Mouse (Mus musculus) c-Kit-positive CD71-positive TER-119-negative erythroid progenitor cells, embryonic 14.5 days (primary cell): Measurements from ENCODE around the gene Abcb6.

ENCODE experiments used
- DNase-seq: peaks from one replicate; pipeline ENCODE4 v3.0.0-alpha.2; 2013; ENCODE audit warnings: low read depth

Abcb6 gene

DNA sequence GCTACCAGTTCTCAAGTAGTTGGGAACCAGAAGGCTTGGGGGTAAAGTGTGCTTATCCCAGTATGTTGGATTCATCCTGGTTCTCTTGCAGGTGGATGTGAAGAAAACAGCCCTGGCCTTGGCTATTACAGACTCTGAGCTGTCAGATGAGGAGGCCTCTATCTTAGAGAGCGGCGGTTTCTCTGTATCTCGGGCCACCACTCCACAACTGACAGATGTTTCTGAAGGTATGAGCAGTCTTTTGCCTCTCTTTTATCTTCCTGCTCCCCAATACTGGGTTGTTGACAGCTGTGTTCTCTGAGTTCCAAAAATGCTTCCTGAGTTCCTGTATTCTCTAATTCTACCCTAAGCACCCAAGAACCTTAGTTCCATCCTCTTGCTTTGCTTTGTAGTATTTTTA, 34.6 kb downstream of the Abcb6 start:
- no peak for DNase-seq

GRCm38 (mm10) chr1:75142301-75143261, 37.6 kb downstream of the Abcb6 start, which contains the start of the genes Cnppd1 and Retreg2:
Gene Cnppd1, minus strand, starts transcription at chr1:75142711.
Gene Retreg2, plus strand, starts transcription at chr1:75142778.
- DNase-seq, result peak; percentile 92

- DNase-seq, result peak; percentile 54
These were observed 38.6 kb downstream of the Abcb6 start for GRCm38 (mm10) chr1:75141486-75142190.

- no peak for DNase-seq
These were observed 39.5 kb downstream of the Abcb6 start for GRCm38 (mm10) chr1:75140601-75141190.

- DNase-seq, result no peak
These were observed 41.7 kb downstream of the Abcb6 start for GRCm38 (mm10) chr1:75138448-75138847.

DNA sequence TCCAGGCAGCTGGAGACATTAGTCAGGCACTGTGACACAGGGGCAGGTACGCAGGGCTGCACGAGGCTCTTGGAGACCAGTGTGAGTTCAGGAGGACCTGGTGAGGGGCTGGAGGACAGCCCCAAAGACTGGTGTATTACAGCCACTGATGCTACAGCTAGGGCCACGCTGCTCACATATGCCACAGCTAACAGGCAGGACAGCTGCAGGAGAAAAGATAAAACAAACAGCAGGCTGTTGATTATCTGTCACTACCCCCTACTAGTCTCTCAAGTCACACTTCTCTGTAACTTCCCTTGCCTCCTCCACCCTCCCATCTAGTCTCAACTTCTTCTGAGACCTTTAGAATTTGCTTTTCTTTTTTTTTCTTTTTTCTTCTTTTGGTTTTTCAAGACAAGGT, 43.5 kb downstream of the Abcb6 start:
- DNase-seq, result peak; percentile 65

- DNase-seq, result no peak
These were observed 43.9 kb downstream of the Abcb6 start for GRCm38 (mm10) chr1:75136293-75136692.

- DNase-seq, result no peak
These were observed 46.6 kb downstream of the Abcb6 start, which contains the start of gene Slc23a3 for GRCm38 (mm10) chr1:75133421-75134207. Gene Slc23a3, minus strand, starts transcription at chr1:75133890.

GRCm38 (mm10) chr1:75128641-75129040, 51.6 kb downstream of the Abcb6 start:
- DNase-seq, result no peak

DNA sequence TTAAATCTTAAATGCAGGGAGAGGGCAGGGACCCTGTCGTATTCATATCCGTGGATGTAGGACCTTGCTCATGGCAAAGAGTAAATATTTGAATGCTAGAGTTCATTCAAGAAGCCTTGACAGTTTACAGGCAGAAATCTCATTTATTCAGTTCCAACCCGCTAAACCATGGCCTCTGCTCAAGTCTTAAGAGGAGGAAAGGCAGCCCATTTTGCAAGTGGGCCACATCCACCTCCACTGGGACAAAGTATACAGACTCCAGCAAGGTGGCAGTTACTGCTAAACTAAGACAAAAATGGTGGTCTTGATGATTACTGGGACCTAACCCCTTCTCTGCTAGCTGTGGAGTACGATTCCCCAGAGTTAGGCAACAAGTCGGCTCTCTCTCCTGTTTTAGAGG, 54.8 kb downstream of the Abcb6 start:
- no peak for DNase-seq

DNA sequence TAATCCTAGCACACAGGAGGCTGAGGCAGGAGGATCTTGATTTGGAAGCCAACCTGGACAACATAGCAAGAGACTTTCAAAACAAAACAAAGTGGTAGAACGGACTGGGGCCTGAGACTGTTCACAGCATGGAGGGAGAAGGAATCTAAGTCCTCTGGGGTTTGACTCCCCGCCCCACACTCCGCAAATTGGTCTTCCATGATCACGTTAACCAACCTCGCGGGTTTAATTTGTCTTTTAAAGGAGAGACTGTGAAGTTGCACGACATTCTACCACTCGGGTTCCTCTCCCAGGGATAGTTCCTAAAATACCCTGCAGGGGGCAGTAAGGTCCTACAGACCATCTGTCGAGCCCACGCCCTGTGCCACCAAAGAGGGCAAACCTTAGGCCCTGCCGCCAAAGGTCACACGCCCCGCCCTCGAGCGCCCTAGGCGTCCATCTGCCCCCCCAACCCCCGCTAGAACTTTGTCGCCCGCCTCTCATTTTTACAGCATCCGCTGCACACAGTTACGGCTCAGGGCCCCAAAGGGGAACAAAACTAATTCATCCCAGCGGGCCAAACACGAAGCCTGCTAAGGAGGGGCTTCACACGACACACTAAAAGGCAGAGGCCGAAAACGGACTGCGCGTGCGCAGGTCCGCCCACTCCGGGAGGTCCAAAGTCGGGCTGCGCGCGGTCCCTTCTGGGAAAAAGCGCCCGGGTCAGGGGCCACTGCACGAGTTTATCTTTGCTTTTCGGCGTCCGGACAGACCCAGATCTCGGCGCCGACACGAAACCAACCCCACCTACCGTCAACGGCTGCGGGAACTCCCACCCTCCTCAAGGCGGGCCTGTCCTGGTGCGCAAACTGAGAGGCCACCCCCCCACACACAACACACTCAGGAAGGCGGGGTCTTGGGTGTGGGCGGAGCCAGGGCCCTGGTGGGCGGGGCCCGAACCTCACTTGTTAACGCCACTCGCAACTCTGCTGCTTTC, 55.6 kb downstream of the Abcb6 start, which contains the start of gene Nhej1:
Nhej1 (minus strand) TSS at position 855 of the 976 bp plus-strand sequence.
- peak; percentile 95 for DNase-seq

DNA sequence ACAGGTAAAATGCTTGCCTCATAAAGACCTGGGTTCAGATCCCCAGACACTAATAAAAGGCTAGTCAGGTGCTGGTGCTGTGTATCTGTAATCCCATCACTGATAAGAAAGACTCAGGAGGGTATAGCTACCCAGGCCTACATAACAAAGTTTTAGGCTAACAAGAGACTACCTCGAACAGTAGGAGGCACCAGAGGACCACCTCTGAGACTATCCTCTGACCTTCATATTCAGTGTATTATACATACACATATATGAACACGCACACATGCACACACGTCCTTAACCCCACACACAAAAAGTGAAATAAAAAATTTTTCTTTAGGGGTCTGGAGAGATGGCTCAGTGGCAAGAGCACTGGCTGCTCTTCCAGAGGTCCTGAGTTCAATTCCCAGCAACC, 58.0 kb downstream of the Abcb6 start:
- DNase-seq, result no peak
